Mouse (Mus musculus) embryonic facial prominence, embryonic 11.5 days (tissue): ENCODE measurements around the gene Dpysl5. TPM values are rescaled to one million over a fixed set of nuclear protein-coding genes. Genes with fewer than 3 reads are reported as not detected.

Source experiments
- ATAC-seq: fragments of 200-750 bp; cut with Nextera tagmentation; replicated peaks from 2 replicates; pipeline ENCODE4 v1.8.0; 2017; ENCODE audit warnings: low read depth; ENCODE audit not compliant: insufficient number of reproducible peaks, low FRiP score, low TSS enrichment
- DNase-seq: peaks from one replicate; pipeline ENCODE4 v3.0.0-alpha.2; 2015; ENCODE audit warnings: low spot score
- H3K27ac ChIP-seq: fragments of 300-500 bp; sonication (generic); replicated peaks from 2 replicates; pipeline ENCODE4 v1.5.1; 2014; ENCODE audit warnings: mild to moderate bottlenecking, low read depth, low read length, control low read depth
- H3K27me3 ChIP-seq: fragments of 300-500 bp; sonication (generic); 2 replicates; pipeline ENCODE4 v1.6.1; 2014; ENCODE audit warnings: mild to moderate bottlenecking, low read length, moderate library complexity, mixed read lengths; ENCODE audit not compliant: control insufficient read depth, insufficient read depth
- H3K36me3 ChIP-seq: fragments of 300-500 bp; sonication (generic); replicated peaks from 2 replicates; pipeline ENCODE4 v1.6.1; 2014; ENCODE audit warnings: low read depth, mild to moderate bottlenecking, low read length, moderate library complexity, mixed read lengths; ENCODE audit not compliant: control insufficient read depth, insufficient read depth
- H3K4me1 ChIP-seq: fragments of 300-500 bp; sonication (generic); 2 replicates; pipeline ENCODE4 v1.6.1; 2014; ENCODE audit warnings: low read length, mixed read lengths; ENCODE audit not compliant: control insufficient read depth, insufficient read depth
- H3K4me2 ChIP-seq: fragments of 300-500 bp; sonication (generic); 2 replicates; pipeline ENCODE4 v1.6.1; 2014; ENCODE audit warnings: low read depth, mild to moderate bottlenecking, control low read depth, low read length, moderate library complexity
- H3K4me3 ChIP-seq: fragments of 300-500 bp; sonication (generic); 2 replicates; pipeline ENCODE4 v1.5.1; 2014; ENCODE audit warnings: low read depth, low read length, control low read depth
- H3K9ac ChIP-seq: fragments of 300-500 bp; sonication (generic); replicated peaks from 2 replicates; pipeline ENCODE4 v1.6.1; 2014; ENCODE audit warnings: mild to moderate bottlenecking, control low read depth, low read length
- H3K9me3 ChIP-seq: fragments of 300-500 bp; sonication (generic); replicated peaks from 2 replicates; pipeline ENCODE4 v1.6.1; 2016; ENCODE audit warnings: mild to moderate bottlenecking, low read length, inconsistent platforms, mixed read lengths; ENCODE audit not compliant: control insufficient read depth
- WGBS: fragments of 180-500 bp; shearing (Covaris S2); extraction: QIAGEN DNeasy Blood & Tissue Kit; methylation state at CpG from one replicate; pipeline ENCODE4 v1.1.7; 2014; 5-methylcytosine and 5-hydroxymethylcytosine counted together
- polyA plus RNA-seq: library from polyadenylated mRNA; unstranded; fragments of >200 nt; fragmentation: Nextera tagmentation; extraction: Ambion mirVana; gene quantifications from 2 replicates; pipeline ENCODE4 v1.2.1, GENCODE M21; 2014

Gene Dpysl5
- 17.6 and 22.2 TPM in 2 replicates for polyA plus RNA-seq

DNA sequence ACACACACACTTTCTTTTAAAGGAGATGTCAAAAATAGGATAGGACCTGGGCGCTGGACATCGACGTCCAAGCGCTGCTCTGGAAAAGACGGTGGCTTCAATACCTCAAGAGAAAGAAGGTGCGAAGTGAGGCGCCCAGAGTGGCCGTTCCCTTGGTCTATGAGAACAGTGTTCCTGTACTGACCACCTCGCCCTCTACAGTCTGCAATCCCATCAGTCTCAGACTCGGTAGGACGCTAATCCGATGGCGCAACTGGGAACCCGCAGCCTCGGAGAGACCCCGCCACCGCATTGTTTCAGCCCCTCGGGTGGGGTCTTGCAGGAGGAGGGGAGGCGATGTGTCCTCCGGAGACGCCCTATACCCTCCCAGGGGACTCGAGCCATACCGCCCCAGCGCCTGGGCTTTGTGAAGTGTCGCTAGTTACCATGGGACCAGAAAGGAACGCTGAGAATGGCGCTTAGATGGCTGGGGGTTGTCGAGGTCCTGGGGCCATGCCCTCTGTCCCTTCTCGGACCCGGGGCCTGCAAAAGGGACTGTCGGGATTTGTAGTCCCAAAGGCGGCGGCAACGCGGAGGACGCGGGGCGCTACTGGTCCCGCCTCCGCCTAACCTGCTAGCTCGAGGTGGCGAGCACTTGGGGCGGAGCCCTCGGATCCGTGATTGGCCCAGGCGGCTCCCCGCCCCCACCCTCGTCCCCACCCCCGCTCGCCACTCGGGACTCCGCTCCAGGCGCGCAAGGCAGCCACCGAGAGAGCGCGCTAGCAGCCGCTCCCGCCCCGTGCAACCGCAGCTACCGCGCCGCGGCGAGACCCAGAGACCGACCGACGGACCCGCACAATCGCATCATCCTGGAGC, at the start of gene Dpysl5:
Dpysl5 (plus strand) TSS at position 418 of the 855 bp plus-strand sequence.
- no peaks in the 10 kb centered on the region for H3K4me1 ChIP-seq
- under 1% methylated on average over 64 of the region's 71 CpGs for WGBS

DNA sequence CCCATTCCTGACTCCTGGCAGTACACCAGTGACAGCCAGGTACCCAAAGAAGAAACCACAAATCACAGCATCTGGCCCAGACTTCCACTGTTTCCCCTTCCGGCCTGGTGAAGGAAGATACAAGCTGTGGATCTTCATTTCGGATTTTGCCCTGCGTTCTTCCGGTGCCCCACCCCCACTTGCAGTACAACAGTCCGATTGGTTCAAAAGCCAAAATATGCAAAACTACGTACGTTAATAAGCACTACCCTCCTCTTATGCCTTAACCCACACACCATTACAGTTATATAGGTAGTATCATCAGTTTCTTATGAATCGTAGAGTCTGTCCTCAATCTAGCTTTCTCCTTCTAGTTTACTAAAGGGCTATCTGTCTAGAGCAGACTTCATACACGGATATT, 46.0 kb upstream of the Dpysl5 start:
- H3K9me3 ChIP-seq = no peaks in the 10 kb centered on the region
- H3K27me3 ChIP-seq = no peaks in the 10 kb centered on the region
- DNase-seq = no peak
- ATAC-seq = no peak
- 89% methylated on average over 9 of the region's 9 CpGs for WGBS
- no peaks in the 10 kb centered on the region for H3K4me1 ChIP-seq
- no peak overlapping the region for H3K4me3 ChIP-seq
- H3K4me2 ChIP-seq = no peak overlapping the region
- H3K27ac ChIP-seq = no peak overlapping the region
- H3K36me3 ChIP-seq = no peaks in the 10 kb centered on the region
- no peak overlapping the region for H3K9ac ChIP-seq

More for the DNA sequence above, at the start of gene Dpysl5:
- H3K27ac ChIP-seq = no peak within 1 kb of the TSS
- H3K27me3 ChIP-seq = peaks cover 26% of the 10 kb centered on the region
- H3K36me3 ChIP-seq = no peaks in the 10 kb centered on the region
- DNase-seq = peak; percentile 87
- H3K4me2 ChIP-seq = peak within 1 kb of the TSS; percentile 82
- H3K9me3 ChIP-seq = no peaks in the 10 kb centered on the region
- H3K4me3 ChIP-seq = peak within 1 kb of the TSS; percentile 51
- ATAC-seq = peak; percentile 77
- H3K9ac ChIP-seq = peak within 1 kb of the TSS; percentile 60

DNA sequence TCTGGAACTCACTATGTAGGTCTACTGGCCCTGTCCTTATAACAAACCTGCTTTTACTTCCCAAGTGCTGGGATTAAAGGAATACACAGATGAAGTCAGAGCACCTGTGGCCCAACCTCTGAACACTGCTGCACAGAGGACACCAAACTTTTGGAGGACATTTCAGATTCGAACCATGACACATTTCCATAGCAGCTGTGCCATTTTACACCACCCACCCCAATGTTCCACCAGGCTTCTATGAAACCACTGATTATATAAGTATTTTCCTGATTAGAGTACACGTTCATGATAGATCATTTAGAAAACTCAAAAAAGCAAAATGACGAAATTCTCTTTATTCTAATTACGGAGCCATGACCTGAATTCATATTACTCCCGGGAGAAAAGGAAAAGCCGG, 45.4 kb upstream of the Dpysl5 start:
- ATAC-seq (no peak), DNase-seq (no peak)
- H3K9me3 ChIP-seq = no peaks in the 10 kb centered on the region
- WGBS = 59% methylated on average over 6 of the region's 6 CpGs
- H3K4me2 ChIP-seq = peak overlapping the region; percentile 48
- H3K36me3 ChIP-seq = no peaks in the 10 kb centered on the region; the same call in none of the 2 replicates
- H3K4me3 ChIP-seq = peak overlapping the region; percentile 85
- H3K27me3 ChIP-seq = no peaks in the 10 kb centered on the region
- no peaks in the 10 kb centered on the region for H3K4me1 ChIP-seq
- peak overlapping the region; percentile 51; the same call in 1 of the 2 replicates for H3K9ac ChIP-seq
- 0 out of 2 replicates have a peak overlapping the region, but pooled peaks have one; percentile 88 for H3K27ac ChIP-seq

DNA sequence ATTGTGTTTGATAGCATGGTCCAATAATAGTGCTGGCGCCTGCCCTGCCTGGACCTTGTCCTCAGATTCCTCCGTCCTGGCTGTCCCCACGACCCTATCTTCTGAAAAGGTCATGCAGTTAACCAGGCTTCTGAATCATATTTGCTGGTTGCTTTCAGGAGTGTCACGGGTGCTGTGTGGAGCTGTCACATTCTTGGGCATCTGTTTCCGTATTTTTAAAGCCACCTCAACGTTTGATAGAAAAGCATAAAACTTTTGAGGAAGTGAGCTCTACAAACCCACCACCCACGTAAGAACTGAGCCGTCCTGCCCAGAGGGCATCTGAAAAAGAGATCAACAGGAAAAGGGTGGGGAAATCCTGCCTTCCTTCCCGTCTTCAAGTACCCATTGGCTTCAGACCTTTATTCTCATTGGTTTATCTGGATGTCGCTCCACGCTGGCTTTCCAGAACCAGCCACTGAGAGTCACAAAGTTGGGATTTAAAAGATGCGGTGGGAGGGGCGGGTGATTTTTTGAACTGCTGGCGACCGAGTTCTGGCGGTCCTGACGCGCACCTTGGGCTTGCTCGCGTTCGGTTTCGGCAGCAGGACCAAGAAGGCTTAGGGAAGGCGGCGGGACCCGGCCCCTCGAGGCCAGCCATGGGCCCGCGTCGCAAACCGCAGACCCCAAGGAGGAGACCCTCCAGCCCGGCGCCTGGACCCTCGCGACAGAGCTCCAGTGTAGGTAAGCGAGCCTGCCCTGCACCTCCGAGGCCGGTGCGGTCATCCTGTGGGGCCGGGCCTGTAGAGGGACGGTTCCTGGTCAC, 44.8 kb upstream of the Dpysl5 start, which contains the start of gene Cenpa:
Cenpa (plus strand) TSS at position 387 of the 805 bp plus-strand sequence.
- Histone ChIP-seq H3K36me3 (peaks cover 3% of the 10 kb centered on the region), H3K27me3 (no peaks in the 10 kb centered on the region), H3K4me2 (peak within 1 kb of the TSS; percentile 53), H3K9ac (peak within 1 kb of the TSS; percentile 94), H3K4me3 (peak within 1 kb of the TSS; percentile 85), H3K9me3 (no peaks in the 10 kb centered on the region), H3K4me1 (no peaks in the 10 kb centered on the region), H3K27ac (peak within 1 kb of the TSS; percentile 88)
- ATAC-seq (peak; percentile 95), DNase-seq (peak; percentile 96)
- WGBS = under 1% methylated on average over 40 of the region's 40 CpGs

DNA sequence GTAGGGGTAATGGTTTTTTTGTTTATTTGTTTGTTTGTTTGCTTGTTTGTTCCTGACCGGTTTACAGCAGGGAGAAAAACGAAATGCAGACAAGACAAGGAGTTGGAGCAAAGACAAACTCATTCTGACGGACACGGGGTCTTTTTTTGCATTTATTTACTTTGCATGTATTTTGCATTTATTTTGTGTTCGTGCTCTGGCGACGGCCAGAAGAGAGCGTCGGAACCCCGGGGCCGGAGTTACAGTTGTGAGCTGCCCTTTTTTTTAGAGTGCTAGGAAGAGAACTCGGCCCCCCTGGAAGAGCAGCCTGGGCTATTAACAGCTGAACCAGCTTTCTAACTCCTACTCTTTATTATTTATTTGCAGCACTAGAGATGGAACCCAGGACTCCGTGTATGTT, 44.1 kb upstream of the Dpysl5 start:
- DNase-seq (no peak), ATAC-seq (no peak)
- Histone ChIP-seq H3K36me3 (peaks cover 3% of the 10 kb centered on the region), H3K27me3 (no peaks in the 10 kb centered on the region), H3K9ac (peak overlapping the region; percentile 94), H3K27ac (peak overlapping the region; percentile 88), H3K9me3 (no peaks in the 10 kb centered on the region), H3K4me3 (peak overlapping the region; percentile 85), H3K4me1 (no peaks in the 10 kb centered on the region), H3K4me2 (peak overlapping the region; percentile 53)
- WGBS = under 1% methylated on average over 13 of the region's 13 CpGs

DNA sequence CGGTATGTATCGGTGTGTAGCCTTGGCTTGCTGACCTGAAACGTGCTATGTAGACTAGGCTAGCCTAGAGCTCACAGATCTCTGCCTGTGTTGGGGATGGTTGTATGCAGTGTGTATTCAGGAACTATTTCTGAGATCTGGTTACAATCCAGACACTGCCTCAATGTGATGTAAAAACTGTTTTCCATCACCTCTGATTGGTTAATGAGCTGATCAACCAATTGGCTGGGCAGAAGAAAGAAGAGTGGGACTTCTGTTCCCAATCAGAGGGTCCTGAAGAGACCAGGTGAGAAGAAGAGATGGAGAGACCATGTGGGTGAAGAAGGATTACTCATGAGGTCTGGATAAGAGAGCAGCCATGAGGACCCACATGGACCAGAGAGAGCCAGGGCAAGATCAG, 43.7 kb upstream of the Dpysl5 start:
- peak overlapping the region; percentile 53 for H3K4me2 ChIP-seq
- no peaks in the 10 kb centered on the region for H3K27me3 ChIP-seq
- peaks cover 3% of the 10 kb centered on the region for H3K36me3 ChIP-seq
- DNase-seq = no peak
- ATAC-seq = no peak
- H3K4me3 ChIP-seq = peak overlapping the region; percentile 85
- no peaks in the 10 kb centered on the region for H3K9me3 ChIP-seq
- peak overlapping the region; percentile 94 for H3K9ac ChIP-seq
- 3% methylated on average over 3 of the region's 3 CpGs for WGBS
- no peaks in the 10 kb centered on the region for H3K4me1 ChIP-seq
- H3K27ac ChIP-seq = no peak overlapping the region

DNA sequence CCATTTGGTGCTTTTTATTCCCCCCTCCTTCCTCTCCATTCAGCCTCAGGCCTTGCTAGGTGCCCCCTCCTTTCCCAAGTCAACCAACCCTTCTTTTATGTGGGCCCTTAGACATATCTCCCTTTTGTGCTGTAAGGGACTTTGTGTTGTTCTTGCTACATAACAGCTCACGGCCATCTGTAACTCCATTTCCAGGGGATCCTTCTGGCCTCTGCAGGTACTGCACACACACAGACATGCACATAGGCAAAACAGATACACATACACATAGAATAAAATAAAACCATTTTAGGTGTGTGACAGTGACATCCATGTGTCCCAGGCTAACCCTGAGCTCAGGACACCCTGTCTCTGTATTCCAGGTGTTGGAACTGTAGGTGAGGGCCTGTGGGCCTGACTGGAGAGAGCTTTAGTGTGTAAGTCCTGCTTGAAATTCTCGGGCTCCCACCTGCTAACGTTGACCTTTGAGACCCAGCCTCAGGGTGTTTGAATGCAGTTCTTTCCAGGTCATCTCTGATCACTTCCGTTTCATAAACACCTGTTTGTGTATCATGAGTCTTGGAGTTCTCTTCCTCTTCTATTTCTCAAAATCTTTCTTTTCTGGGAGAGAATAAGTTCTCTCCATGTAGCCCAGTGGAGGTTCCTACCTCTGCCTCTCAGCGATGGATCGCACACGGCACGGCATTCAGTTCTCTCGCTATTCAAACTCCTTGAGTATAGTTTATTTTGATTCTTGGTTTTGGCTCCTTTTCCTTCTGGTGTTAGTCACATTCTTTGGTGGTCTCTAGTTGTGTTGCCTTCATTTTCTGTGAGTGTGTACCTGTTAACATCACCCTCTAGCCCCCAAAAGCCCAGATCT, 42.5 kb upstream of the Dpysl5 start:
- no peaks in the 10 kb centered on the region for H3K27me3 ChIP-seq
- no peaks in the 10 kb centered on the region for H3K4me1 ChIP-seq
- H3K9me3 ChIP-seq = no peaks in the 10 kb centered on the region
- DNase-seq = no peak
- H3K4me2 ChIP-seq = peak overlapping the region; percentile 1; the same call in 1 of the 2 replicates
- 88% methylated on average over 9 of the region's 9 CpGs for WGBS
- no peak overlapping the region for H3K4me3 ChIP-seq
- H3K27ac ChIP-seq = no peak overlapping the region
- peaks cover 8% of the 10 kb centered on the region for H3K36me3 ChIP-seq
- H3K9ac ChIP-seq = no peak overlapping the region
- no peak for ATAC-seq
